12 mouse cellular contexts compared by ENCODE assay signal in genomic region chr19:20437043-20437442, GRCm38 (mm10). TPM values are rescaled to one million over a fixed set of nuclear protein-coding genes. Genes with fewer than 3 reads are reported as not detected.
A peak's percentile ranks its signal among the peaks of the same experiment; 100 is the strongest.
DNase-seq lines count a peak whose midpoint lies in the region; ATAC-seq and TF ChIP-seq lines count a peak whose summit lies in the region.
"Had no signal": no experiment of that assay in that cellular context is flagged by ENCODE, and none has a peak within 500 bp of the region (broad histone marks: within the 10 kb centered on the region; RNA-seq: fewer than 3 reads in every experiment).

No protein-coding gene starts in this region.

- H3K4me2 ChIP-seq in hindbrain, postnatal 0 days (ENCODE audit: low read depth, low read length) = no peak overlapping the region
- H3K4me2 ChIP-seq in hindbrain, embryonic 13.5 days = no peak overlapping the region
- H3K4me2 ChIP-seq in midbrain, postnatal 0 days (ENCODE audit: low read depth, low read length, poor library complexity, severe bottlenecking) = no peak overlapping the region
- H3K4me2 ChIP-seq: embryonic facial prominence, embryonic 12.5 days had no signal

- no peak for TF ChIP-seq CTCF in hindbrain, postnatal 0 days (IDR thresholded peaks at IDR 0.05; ENCODE audit: low read depth)
- no peak for TF ChIP-seq CTCF in midbrain, postnatal 0 days (IDR thresholded peaks at IDR 0.05)

- no peak overlapping the region for H3K9ac ChIP-seq in hindbrain, postnatal 0 days (replicated peaks; ENCODE audit: low read length)
- H3K9ac ChIP-seq in hindbrain, embryonic 13.5 days = no peak overlapping the region
- no peak overlapping the region for H3K9ac ChIP-seq in midbrain, postnatal 0 days (replicated peaks; ENCODE audit: low read length, poor library complexity, severe bottlenecking)
- H3K9ac ChIP-seq: embryonic facial prominence, embryonic 12.5 days had no signal

- DNase-seq in adrenal gland, postnatal 10 days = peak; percentile 18
- DNase-seq in adrenal gland, postnatal 14 days = no peak
- peak; percentile 8 for DNase-seq in hindbrain, postnatal 0 days (ENCODE audit: low spot score)
- DNase-seq in urinary bladder, postnatal 14 days (ENCODE audit: low spot score) = peak; percentile 32
- DNase-seq in urinary bladder, adult 2 months (ENCODE audit: low spot score) = no peak
- DNase-seq in lung, postnatal 36 days = peak; percentile 60
- DNase-seq in midbrain, postnatal 0 days (ENCODE audit: low spot score) = no peak
- DNase-seq: cerebellum, adult 8-10 months; layer of hippocampus, postnatal 36 days had no signal

- 61% methylated on average over 5 of the region's 5 CpGs for WGBS in hindbrain, postnatal 0 days
- 64% methylated on average over 5 of the region's 5 CpGs for WGBS in hindbrain, embryonic 13.5 days
- WGBS in midbrain, postnatal 0 days = 66% methylated on average over 5 of the region's 5 CpGs

- H3K36me3 ChIP-seq in hindbrain, postnatal 0 days (ENCODE audit: insufficient read depth, low read length) = no peaks in the 10 kb centered on the region
- no peaks in the 10 kb centered on the region for H3K36me3 ChIP-seq in hindbrain, embryonic 13.5 days
- H3K36me3 ChIP-seq in midbrain, postnatal 0 days (ENCODE audit: insufficient read depth, low read length) = no peaks in the 10 kb centered on the region
- H3K36me3 ChIP-seq: embryonic facial prominence, embryonic 12.5 days had no signal

- no peaks in the 10 kb centered on the region for H3K4me1 ChIP-seq in hindbrain, postnatal 0 days (ENCODE audit: insufficient read depth, low read length)
- H3K4me1 ChIP-seq in hindbrain, embryonic 13.5 days (replicated peaks) = no peaks in the 10 kb centered on the region
- H3K4me1 ChIP-seq in midbrain, postnatal 0 days (ENCODE audit: insufficient read depth, low read length) = no peaks in the 10 kb centered on the region
- H3K4me1 ChIP-seq: embryonic facial prominence, embryonic 12.5 days had no signal

- no peaks in the 10 kb centered on the region for H3K9me3 ChIP-seq in hindbrain, postnatal 0 days (ENCODE audit: low read length)
- H3K9me3 ChIP-seq in hindbrain, embryonic 13.5 days = no peaks in the 10 kb centered on the region
- no peaks in the 10 kb centered on the region for H3K9me3 ChIP-seq in midbrain, postnatal 0 days (ENCODE audit: low read length)
- H3K9me3 ChIP-seq: embryonic facial prominence, embryonic 12.5 days had no signal

- ATAC-seq in hindbrain, postnatal 0 days = no peak
- no peak for ATAC-seq in hindbrain, embryonic 13.5 days (ENCODE audit: low FRiP score)
- no peak for ATAC-seq in midbrain, postnatal 0 days (ENCODE audit: low FRiP score)

- H3K27ac ChIP-seq in hindbrain, postnatal 0 days = no peak overlapping the region
- H3K27ac ChIP-seq in hindbrain, embryonic 13.5 days = no peak overlapping the region
- H3K27ac ChIP-seq in midbrain, postnatal 0 days (ENCODE audit: low read depth, low read length) = no peak overlapping the region
- H3K27ac ChIP-seq: embryonic facial prominence, embryonic 12.5 days; kidney, postnatal 0 days had no signal

- H3K27me3 ChIP-seq in hindbrain, postnatal 0 days (ENCODE audit: insufficient read depth, low read length) = no peaks in the 10 kb centered on the region
- no peaks in the 10 kb centered on the region for H3K27me3 ChIP-seq in hindbrain, embryonic 13.5 days
- H3K27me3 ChIP-seq in midbrain, postnatal 0 days (ENCODE audit: insufficient read depth, low read length) = no peaks in the 10 kb centered on the region
- H3K27me3 ChIP-seq: embryonic facial prominence, embryonic 12.5 days had no signal

- no peak overlapping the region for H3K4me3 ChIP-seq in hindbrain, postnatal 0 days (ENCODE audit: low read length)
- H3K4me3 ChIP-seq in hindbrain, embryonic 13.5 days = no peak overlapping the region
- H3K4me3 ChIP-seq in midbrain, postnatal 0 days (ENCODE audit: low read depth, low read length) = no peak overlapping the region
- H3K4me3 ChIP-seq: embryonic facial prominence, embryonic 12.5 days had no signal

RNA-seq across cellular contexts. Expression of gene Anxa1, which starts 46.3 kb away (rescaled TPM):
- 10 to 100 TPM; 29.5 to 37.6 TPM for total RNA-seq in adrenal gland, postnatal 10 days (2021)
- total RNA-seq in adrenal gland, postnatal 14 days (2021) = 20.9 and 22.8 TPM in 2 replicates
- total RNA-seq in hindbrain, postnatal 0 days (2014; rRNA removed) = 4.8 and 10.8 TPM in 2 replicates
- polyA plus RNA-seq in hindbrain, postnatal 0 days (2015; fragmentation: Nextera tagmentation; extraction: Ambion mirVana) = 14.6 and 18.6 TPM in 2 replicates
- 8.4 and 9.5 TPM in 2 replicates for polyA plus RNA-seq in hindbrain, embryonic 13.5 days (2015; fragmentation: Nextera tagmentation; extraction: Ambion mirVana)
- 132 and 149 TPM in 2 replicates for polyA plus RNA-seq in urinary bladder, adult 2 months (2012; rRNA removed)
- 8.8 and 9.7 TPM in 2 replicates for total RNA-seq in midbrain, postnatal 0 days (2014; rRNA removed)
- 18.6 and 18.9 TPM in 2 replicates for polyA plus RNA-seq in midbrain, postnatal 0 days (2015; fragmentation: Nextera tagmentation; extraction: Ambion mirVana)

RNA-seq across cellular contexts. Expression of gene Aldh1a1, which starts 55.5 kb away (rescaled TPM):
- total RNA-seq in adrenal gland, postnatal 10 days (2021) = 10 to 100 TPM; 29.7 to 40.7 TPM
- total RNA-seq in adrenal gland, postnatal 14 days (2021) = 56.6 and 79.4 TPM in 2 replicates
- 9.3 and 11.6 TPM in 2 replicates for total RNA-seq in hindbrain, postnatal 0 days (2014; rRNA removed)
- polyA plus RNA-seq in hindbrain, postnatal 0 days (2015; fragmentation: Nextera tagmentation; extraction: Ambion mirVana) = 8.6 and 9.0 TPM in 2 replicates
- 0.94 and 1.3 TPM in 2 replicates for polyA plus RNA-seq in hindbrain, embryonic 13.5 days (2015; fragmentation: Nextera tagmentation; extraction: Ambion mirVana)
- 51.9 and 56.5 TPM in 2 replicates for polyA plus RNA-seq in urinary bladder, adult 2 months (2012; rRNA removed)
- total RNA-seq in midbrain, postnatal 0 days (2014; rRNA removed) = 22.0 and 32.4 TPM in 2 replicates
- polyA plus RNA-seq in midbrain, postnatal 0 days (2015; fragmentation: Nextera tagmentation; extraction: Ambion mirVana) = 18.1 and 25.8 TPM in 2 replicates

Comparison
In these comparisons a context has a peak if more than half of its experiments do, and no peak if none do; other contexts are left out.
1. DNase-seq: peak in adrenal gland, postnatal 10 days (single experiment), hindbrain, postnatal 0 days (single experiment), urinary bladder, postnatal 14 days (single experiment) and lung, postnatal 36 days (single experiment); none in adrenal gland, postnatal 14 days (single experiment), urinary bladder, adult 2 months (single experiment) and midbrain, postnatal 0 days (single experiment).